16 mouse cellular contexts compared by ENCODE assay signal in genomic region chr9:11872059-11872458, GRCm38 (mm10).
"Had no signal": no experiment of that assay in that cellular context is flagged by ENCODE, and none has a peak within 500 bp of the region (broad histone marks: within the 10 kb centered on the region; RNA-seq: fewer than 3 reads in every experiment).

No protein-coding gene starts in this region.

- H3K27me3 ChIP-seq: neural tube, embryonic 13.5 days; neural tube, embryonic 15.5 days; stomach, embryonic 15.5 days had no signal

- H3K4me3 ChIP-seq: neural tube, embryonic 13.5 days; neural tube, embryonic 15.5 days; stomach, embryonic 15.5 days had no signal

- H3K9ac ChIP-seq: neural tube, embryonic 13.5 days; neural tube, embryonic 15.5 days; stomach, embryonic 15.5 days had no signal

- H3K36me3 ChIP-seq: neural tube, embryonic 13.5 days; neural tube, embryonic 15.5 days; stomach, embryonic 15.5 days had no signal

- H3K9me3 ChIP-seq: neural tube, embryonic 13.5 days; neural tube, embryonic 15.5 days; stomach, embryonic 15.5 days had no signal

- H3K27ac ChIP-seq: neural tube, embryonic 13.5 days; neural tube, embryonic 15.5 days; stomach, embryonic 15.5 days; stomach, postnatal 0 days had no signal

- DNase-seq: retina, postnatal 1 day; right cerebral cortex, adult 18-20 months; right cerebral cortex, postnatal 14 days; right cerebral cortex, postnatal 25 days; right cerebral cortex, postnatal 4 days; spleen, adult 18-20 months; thymus, adult 18-20 months; thymus, adult 2 months; thymus, postnatal 14 days; thymus, postnatal 25 days; thymus, postnatal 36 days; thymus, postnatal 4 days had no signal

- H3K4me1 ChIP-seq: neural tube, embryonic 13.5 days; neural tube, embryonic 15.5 days; stomach, embryonic 15.5 days had no signal
